Mouse (Mus musculus) common myeloid progenitor, adult 5-6 weeks (primary cell): Measurements from ENCODE around the gene Tmem254a. TPM values are rescaled to one million over a fixed set of nuclear protein-coding genes. Genes with fewer than 3 reads are reported as not detected.
"Not testable (repeated sequence)": the region's sequence is repeated elsewhere in the genome, so short reads cannot be mapped to it uniquely, and the experiment has no call there.

ENCODE experiments used
- ATAC-seq: replicated peaks from 2 replicates; pipeline ENCODE4 v1.8.0; 2016; ENCODE audit warnings: low read depth, mild to moderate bottlenecking, moderate TSS enrichment, inconsistent platforms; ENCODE audit not compliant: poor library complexity, severe bottlenecking
- total RNA-seq: library from RNA; stranded (forward); fragments of 200-1000, 187-1606 nt; gene quantifications from 2 replicates; pipeline ENCODE4 v1.2.3, GENCODE M21; 2017

Gene Tmem254a
- 0.59 and 4.0 TPM in 2 replicates for total RNA-seq

- peak; percentile 94 for ATAC-seq
These were observed at the start of gene Tmem254a for GRCm38 (mm10) chr14:25927562-25927881. Tmem254a (minus strand) TSS chr14:25927672.

- not testable (repeated sequence) for ATAC-seq
These were observed 30.4 kb upstream of the Tmem254a start for GRCm38 (mm10) chr14:25957861-25958260.

- not testable (repeated sequence) for ATAC-seq
These were observed 10.5 kb upstream of the Tmem254a start, which contains the start of gene Cphx1 for GRCm38 (mm10) chr14:25938004-25938403. Cphx1 (plus strand) TSS chr14:25938304.

DNA sequence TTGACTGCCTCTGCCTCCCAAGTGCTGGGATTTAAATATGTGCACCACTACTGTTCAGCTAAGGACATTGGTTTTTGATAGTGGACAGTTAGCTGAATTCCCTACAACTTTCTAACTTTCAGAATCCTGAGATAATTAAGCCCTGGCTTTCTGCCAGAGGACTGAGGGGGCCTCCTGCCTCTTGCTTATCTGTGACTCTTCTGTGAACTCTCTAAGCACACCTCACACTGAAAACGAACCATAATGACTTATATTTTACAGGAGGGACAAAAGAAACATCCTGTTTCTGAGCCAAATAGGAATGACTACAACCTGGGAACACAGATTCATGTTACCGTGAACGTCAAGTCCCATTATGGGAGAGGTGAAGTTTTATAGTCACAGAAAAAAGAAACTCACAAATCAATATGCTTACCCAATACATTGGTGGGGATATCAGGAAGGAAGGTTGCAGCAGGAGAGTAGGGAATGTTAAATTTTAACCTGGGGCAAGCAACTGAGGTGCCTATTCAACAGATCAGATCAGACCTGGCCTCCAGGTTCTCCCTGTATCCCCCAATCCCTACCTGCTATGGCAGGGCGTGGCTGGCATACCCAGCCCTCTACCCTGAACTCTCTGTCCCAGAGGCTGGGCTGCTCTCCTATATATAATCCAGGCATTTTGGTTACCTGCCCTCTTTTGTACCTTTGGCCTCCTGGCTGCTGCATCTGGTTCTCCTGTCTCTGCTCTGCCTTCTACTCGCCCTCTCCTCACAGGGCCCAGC is 9.6 kb upstream of the Tmem254a start:
- not testable (repeated sequence) for ATAC-seq

- ATAC-seq: peak; percentile 76
These were observed 484 bp downstream of the Tmem254a start for GRCm38 (mm10) chr14:25926814-25927561.

DNA sequence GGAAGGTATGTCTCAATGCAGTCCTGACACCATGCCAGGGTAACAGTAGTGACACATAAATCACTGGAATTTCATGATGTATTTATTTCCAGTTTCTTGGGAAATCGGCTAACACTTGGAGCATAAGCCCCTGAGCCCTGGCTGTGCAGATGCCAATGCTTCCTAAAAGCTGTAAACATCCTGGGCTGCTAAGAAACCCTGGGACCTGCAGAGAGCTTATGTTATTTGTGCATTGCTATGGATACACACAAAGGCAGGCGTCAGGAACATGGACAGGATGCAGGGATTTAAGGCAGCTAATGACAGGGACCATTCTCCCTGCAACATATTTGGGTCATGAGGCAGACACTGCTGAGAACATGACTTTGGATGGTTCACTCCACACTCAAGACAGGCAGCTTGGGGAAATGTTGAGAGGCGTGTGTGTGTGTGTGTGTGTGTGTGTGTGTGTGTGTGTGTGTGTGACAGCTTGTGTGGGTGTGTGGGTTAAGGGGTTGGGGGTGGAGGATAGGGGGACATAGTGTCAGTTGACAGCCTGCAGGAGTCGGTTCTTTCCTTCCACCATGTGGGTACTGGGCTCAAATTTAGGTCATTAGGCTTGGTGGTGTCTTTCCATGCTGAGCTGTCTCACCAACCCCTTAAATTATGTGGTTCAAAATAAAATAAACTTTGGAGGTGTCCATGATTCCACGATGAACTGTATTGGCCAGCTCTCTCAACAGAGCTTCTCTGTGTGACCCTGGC is 8.9 kb downstream of the Tmem254a start:
- ATAC-seq: not testable (repeated sequence)

DNA sequence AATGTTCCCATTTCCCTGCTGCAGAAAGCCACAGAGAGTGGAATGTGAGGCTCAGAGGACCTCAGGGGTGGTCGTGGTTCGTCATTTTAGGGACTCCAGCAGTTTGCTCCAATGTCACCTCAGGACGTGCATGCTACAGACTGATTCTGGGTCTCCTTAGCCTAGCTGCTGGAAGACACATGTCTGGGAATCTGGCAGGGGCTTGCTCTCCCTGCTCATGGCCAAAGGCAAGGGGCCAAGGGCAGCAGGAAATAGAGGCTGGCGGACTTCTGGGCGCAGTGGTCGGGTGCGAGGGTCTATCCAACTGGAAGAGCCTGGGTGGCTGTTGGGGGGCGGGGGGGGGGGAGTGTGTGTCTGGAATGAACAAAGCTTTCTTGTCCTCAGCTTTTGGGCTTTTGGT is 18.5 kb downstream of the Tmem254a start:
- ATAC-seq: not testable (repeated sequence)

GRCm38 (mm10) chr14:25907272-25907671 is 20.2 kb downstream of the Tmem254a start:
- peak; percentile 79 for ATAC-seq

- ATAC-seq: not testable (repeated sequence)
These were observed 22.2 kb downstream of the Tmem254a start for GRCm38 (mm10) chr14:25905243-25905642.

DNA sequence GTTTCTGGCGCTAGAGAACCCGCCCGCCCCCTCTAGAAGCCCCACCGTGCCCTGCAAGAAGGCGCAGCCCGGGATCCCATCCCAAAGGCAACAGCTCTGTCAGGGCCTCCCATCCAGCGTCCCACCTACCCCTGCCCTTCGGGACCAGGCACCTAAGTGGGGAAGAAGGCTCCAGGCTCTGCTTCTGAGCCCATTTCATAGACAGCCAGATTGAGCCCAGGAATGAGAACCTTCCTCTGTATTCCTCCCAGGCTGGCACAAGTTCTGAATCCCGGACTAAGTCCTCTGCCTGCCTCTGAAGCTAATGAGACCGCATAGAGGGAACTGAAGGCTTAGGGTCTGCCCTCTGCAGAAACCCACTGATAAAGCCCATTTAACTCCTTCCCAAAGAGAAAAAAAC is 24.5 kb downstream of the Tmem254a start, which contains the start of gene Plac9a:
Gene Plac9a (minus strand): TSS at position 101 of the 400 bp plus-strand sequence.
- ATAC-seq: not testable (repeated sequence)

DNA sequence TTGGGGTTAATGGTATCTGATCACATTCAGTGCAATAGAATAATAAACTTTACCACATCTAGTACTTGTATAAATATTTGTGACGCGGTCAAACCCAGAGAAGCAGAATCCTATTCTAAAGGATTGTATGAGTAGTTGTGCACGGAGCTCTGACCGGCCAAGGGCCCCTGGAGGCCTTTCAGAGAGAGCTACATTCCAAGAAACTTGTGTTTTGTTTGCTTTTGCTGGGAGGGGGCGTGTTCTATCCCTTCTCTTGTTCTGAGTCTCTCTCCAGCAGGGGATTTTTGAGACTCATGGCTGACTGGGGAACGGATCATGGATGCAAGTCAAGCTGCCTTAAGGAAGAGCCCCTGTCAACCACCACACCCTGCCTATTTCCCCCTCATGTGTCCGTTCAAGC is 31.8 kb downstream of the Tmem254a start:
- not testable (repeated sequence) for ATAC-seq

DNA sequence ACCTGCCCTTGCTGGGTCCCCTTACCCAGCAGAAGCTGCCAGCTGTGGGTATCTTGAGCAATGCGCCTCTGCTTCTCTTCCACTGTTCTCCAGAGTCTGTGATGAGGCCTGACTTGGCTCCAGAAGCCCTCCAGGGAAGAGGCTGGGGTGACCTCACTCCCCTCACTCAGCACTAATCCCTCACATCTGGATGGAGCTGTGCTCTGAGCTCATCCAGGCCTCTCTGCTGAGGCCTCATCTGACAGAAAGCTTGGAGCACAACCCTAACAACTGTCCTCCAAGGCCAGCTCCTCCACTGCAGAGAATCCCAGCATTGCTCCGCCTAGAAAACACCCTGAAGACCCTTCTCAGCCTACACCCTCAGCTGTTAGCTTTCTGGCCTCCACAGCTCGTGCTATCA is 32.9 kb downstream of the Tmem254a start:
- ATAC-seq: not testable (repeated sequence)

DNA sequence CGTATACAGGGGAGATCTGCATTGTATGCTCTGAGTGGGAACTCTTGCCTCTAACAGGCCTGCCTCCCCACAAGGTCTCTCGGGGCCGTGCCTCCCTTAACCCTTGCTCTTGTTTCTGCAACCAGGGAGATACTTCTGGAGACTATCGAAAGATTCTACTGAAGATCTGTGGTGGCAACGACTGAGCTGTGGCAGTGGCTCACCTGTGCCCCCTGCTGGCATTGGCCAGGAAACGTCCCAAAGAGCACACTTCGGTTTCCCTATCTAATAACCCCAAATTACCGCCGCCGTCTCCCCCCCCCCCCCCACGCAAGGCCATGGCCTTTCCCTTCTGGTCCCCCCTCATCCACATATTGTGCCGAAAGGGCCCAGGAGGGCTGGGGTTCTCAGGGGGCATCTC is 41.6 kb downstream of the Tmem254a start:
- ATAC-seq: peak; percentile 64

GRCm38 (mm10) chr14:25881769-25882168 is 45.7 kb downstream of the Tmem254a start:
- not testable (repeated sequence) for ATAC-seq

- ATAC-seq: not testable (repeated sequence)
These were observed 50.8 kb downstream of the Tmem254a start for GRCm38 (mm10) chr14:25876640-25877039.

Other genes with a start within 250 kb of the Tmem254a start
- 44.9 and 49.5 TPM in 2 replicates for gene Ppif, start 233.5 kb downstream of the Tmem254a start, total RNA-seq
- gene Zcchc24, start 158.6 kb downstream of the Tmem254a start, total RNA-seq: 1.8 and 3.7 TPM in 2 replicates
- gene Anxa11, start 85.5 kb downstream of the Tmem254a start, total RNA-seq: 7.4 and 12.9 TPM in 2 replicates
- not detected in 2 replicates for gene Plac9a, start 24.6 kb downstream of the Tmem254a start, total RNA-seq
- gene Cphx1, start 10.6 kb upstream of the Tmem254a start, total RNA-seq: not detected in 2 replicates
- not detected in 2 replicates for gene Duxbl1, start 50.9 kb upstream of the Tmem254a start, total RNA-seq
- not detected in 2 replicates for gene Gm9780, start 115.0 kb upstream of the Tmem254a start, total RNA-seq
- gene Tmem254c, start 139.7 kb upstream of the Tmem254a start, total RNA-seq: 24.6 and 28.3 TPM in 2 replicates
- not detected in 2 replicates for gene Cphx2, start 153.8 kb upstream of the Tmem254a start, total RNA-seq
- gene Cphx3, start 154.6 kb upstream of the Tmem254a start, total RNA-seq: not detected in 2 replicates
- gene Duxbl2, start 190.7 kb upstream of the Tmem254a start, total RNA-seq: not detected in 2 replicates